Mouse (Mus musculus) small intestine, adult 2 months (tissue): ENCODE data around the gene Cks2. TPM values are rescaled to one million over a fixed set of nuclear protein-coding genes. Genes with fewer than 3 reads are reported as not detected.

ENCODE experiments used
- H3K27ac ChIP-seq: fragments of 200-500 bp; 2 replicates; pipeline ENCODE4 v1.5.1; 2012; ENCODE audit warnings: low read depth, low read length, control low read depth, inconsistent platforms; ENCODE audit not compliant: insufficient read depth
- H3K27me3 ChIP-seq: fragments of 200-500 bp; 2 replicates; pipeline ENCODE4 v1.6.1; 2012; ENCODE audit warnings: mild to moderate bottlenecking, moderate library complexity, low read length, inconsistent platforms; ENCODE audit not compliant: control insufficient read depth, insufficient read depth
- H3K36me3 ChIP-seq: fragments of 200-500 bp; 2 replicates; pipeline ENCODE4 v1.6.1; 2012; ENCODE audit warnings: mild to moderate bottlenecking, low read length, control low read depth, inconsistent platforms; ENCODE audit not compliant: control insufficient read depth, insufficient read depth
- H3K4me1 ChIP-seq: fragments of 200-500 bp; 2 replicates; pipeline ENCODE4 v1.6.1; 2012; ENCODE audit warnings: low read length, inconsistent platforms, mixed read lengths; ENCODE audit not compliant: control insufficient read depth, insufficient read depth, insufficient read length
- H3K4me3 ChIP-seq: fragments of 200-500 bp; 2 replicates; pipeline ENCODE4 v1.5.1; 2012; ENCODE audit warnings: low read depth, mild to moderate bottlenecking, control low read depth, inconsistent platforms, low read length, moderate library complexity
- CTCF ChIP-seq: fragments of 200-500 bp; IDR thresholded peaks from 2 replicates; pipeline ENCODE4 v1.5.1; 2012; ENCODE audit warnings: low read depth, mild to moderate bottlenecking, control low read depth, inconsistent platforms, low read length, moderate library complexity, mixed read lengths; ENCODE audit not compliant: insufficient replicate concordance, insufficient read length; ENCODE audit errors: extremely low read depth
- POLR2A ChIP-seq: fragments of 200-500 bp; IDR thresholded peaks from 2 replicates; pipeline ENCODE4 v1.6.1; 2012; ENCODE audit warnings: low read depth, mild to moderate bottlenecking, control low read depth, inconsistent platforms, low read length, moderate library complexity
- WGBS: fragments of 180-500 bp; shearing (Covaris S2); methylation state at CpG from one replicate; pipeline ENCODE4 v1.1.7; 2018; 5-methylcytosine and 5-hydroxymethylcytosine counted together
- polyA plus RNA-seq: library from polyadenylated mRNA; depleted of rRNA; stranded (reverse); fragments of >200 nt; gene quantifications from 2 replicates; pipeline ENCODE4 v1.2.3, GENCODE M21; 2012

Cks2 gene
- polyA plus RNA-seq, 1 experiment: 32.5 TPM

GRCm38 (mm10) chr13:51638958-51639357 lies 6.1 kb upstream of the Cks2 start:
- 82% methylated on average over 4 of the region's 4 CpGs for WGBS
- Histone ChIP-seq H3K27me3 (no peaks in the 10 kb centered on the region), H3K27ac (no peak overlapping the region; the same call in 1 of the 2 replicates), H3K4me3 (no peak overlapping the region), H3K4me1 (no peaks in the 10 kb centered on the region), H3K36me3 (no peaks in the 10 kb centered on the region)
- TF ChIP-seq CTCF (no peak), POLR2A (no peak)

- H3K27me3 ChIP-seq: no peaks in the 10 kb centered on the region
- 84% methylated on average over 3 of the region's 3 CpGs for WGBS
- H3K4me3 ChIP-seq: no peak overlapping the region
- H3K36me3 ChIP-seq: no peaks in the 10 kb centered on the region
- no peak overlapping the region for H3K27ac ChIP-seq
- H3K4me1 ChIP-seq: no peaks in the 10 kb centered on the region
- TF ChIP-seq POLR2A (no peak), CTCF (no peak)
Observed at GRCm38 (mm10) chr13:51641424-51641823, 3.6 kb upstream of the Cks2 start.

- H3K4me3 ChIP-seq: no peak overlapping the region
- H3K4me1 ChIP-seq: no peaks in the 10 kb centered on the region
- peak overlapping the region; percentile 68 for H3K27ac ChIP-seq
- H3K36me3 ChIP-seq: no peaks in the 10 kb centered on the region
- no peaks in the 10 kb centered on the region for H3K27me3 ChIP-seq
- TF ChIP-seq POLR2A (no peak), CTCF (no peak)
- 15% methylated on average over 11 of the region's 11 CpGs for WGBS
Observed at GRCm38 (mm10) chr13:51642171-51642778, 2.8 kb upstream of the Cks2 start.

GRCm38 (mm10) chr13:51643924-51644828 lies 856 bp upstream of the Cks2 start:
- H3K27ac ChIP-seq: peak overlapping the region; percentile 58
- no peak for TF ChIP-seq POLR2A
- no peak for TF ChIP-seq CTCF
- H3K36me3 ChIP-seq: no peaks in the 10 kb centered on the region
- 20% methylated on average over 20 of the region's 20 CpGs for WGBS
- no peaks in the 10 kb centered on the region for H3K27me3 ChIP-seq
- no peaks in the 10 kb centered on the region for H3K4me1 ChIP-seq
- peak overlapping the region; percentile 73 for H3K4me3 ChIP-seq

- under 1% methylated on average over 7 of the region's 7 CpGs for WGBS
- Histone ChIP-seq H3K36me3 (no peaks in the 10 kb centered on the region), H3K27me3 (no peaks in the 10 kb centered on the region), H3K27ac (peak overlapping the region; percentile 81), H3K4me3 (peak overlapping the region; percentile 73), H3K4me1 (peaks cover under 1% of the 10 kb centered on the region; the same call in 1 of the 2 replicates)
- TF ChIP-seq CTCF (no peak), POLR2A (no peak)
Observed at GRCm38 (mm10) chr13:51645872-51646271, 840 bp downstream of the Cks2 start.

- H3K4me1 ChIP-seq: peaks cover 2% of the 10 kb centered on the region; the same call in 1 of the 2 replicates
- 4% methylated on average over 3 of the region's 3 CpGs for WGBS
- no peaks in the 10 kb centered on the region for H3K36me3 ChIP-seq
- no peak overlapping the region for H3K4me3 ChIP-seq
- TF ChIP-seq CTCF (no peak), POLR2A (no peak)
- H3K27me3 ChIP-seq: no peaks in the 10 kb centered on the region
- H3K27ac ChIP-seq: 0 out of 2 replicates have a peak overlapping the region, but pooled peaks have one; percentile 6
Observed at GRCm38 (mm10) chr13:51646362-51647027, 1.5 kb downstream of the Cks2 start.
